Mouse (Mus musculus): ENCODE results near the gene Endod1. TPM values are rescaled to one million over a fixed set of nuclear protein-coding genes. Genes with fewer than 3 reads are reported as not detected.

The Endod1 gene
- polyA plus RNA-seq, 1 experiment from 2014 or later, result 18.5 TPM

- Histone ChIP-seq H3K36me3 (ENCODE audit: control insufficient read depth, insufficient read depth, low read length) (no peaks in the 10 kb centered on the region), H3K27me3 (ENCODE audit: control insufficient read depth, insufficient read depth, low read depth, low read length) (no peaks in the 10 kb centered on the region), H3K9ac (ENCODE audit: low read length) (no peak overlapping the region), H3K4me3 (ENCODE audit: low read length) (no peak overlapping the region), H3K27ac (ENCODE audit: low read length) (no peak overlapping the region), H3K4me1 (replicated peaks; ENCODE audit: control insufficient read depth, insufficient read depth, low read length) (peaks cover 6% of the 10 kb centered on the region; the same call in 1 of the 2 replicates), H3K4me2 (ENCODE audit: low read depth, low read length) (no peak overlapping the region), H3K9me3 (ENCODE audit: control insufficient read depth, low read length) (no peaks in the 10 kb centered on the region)
- no peak for ATAC-seq (ENCODE audit: low read depth)
- WGBS, result 71% methylated on average over 8 of the region's 8 CpGs
Observed at GRCm38 (mm10) chr9:14385665-14386064, 4.4 kb upstream of the Endod1 start.

- no peak overlapping the region for H3K4me3 ChIP-seq (ENCODE audit: low read length)
- H3K4me1 ChIP-seq (replicated peaks; ENCODE audit: control insufficient read depth, insufficient read depth, low read length), result peaks cover 11% of the 10 kb centered on the region
- no peaks in the 10 kb centered on the region for H3K9me3 ChIP-seq (ENCODE audit: control insufficient read depth, low read length)
- H3K27me3 ChIP-seq (ENCODE audit: control insufficient read depth, insufficient read depth, low read depth, low read length), result no peaks in the 10 kb centered on the region
- no peak overlapping the region for H3K9ac ChIP-seq (ENCODE audit: low read length)
- 84% methylated on average over 4 of the region's 4 CpGs for WGBS
- H3K36me3 ChIP-seq (ENCODE audit: control insufficient read depth, insufficient read depth, low read length), result no peaks in the 10 kb centered on the region
- no peak overlapping the region for H3K27ac ChIP-seq (ENCODE audit: low read length)
- no peak for ATAC-seq (ENCODE audit: low read depth)
- H3K4me2 ChIP-seq (ENCODE audit: low read depth, low read length), result no peak overlapping the region
Observed at GRCm38 (mm10) chr9:14383186-14383920, 2.0 kb upstream of the Endod1 start.

GRCm38 (mm10) chr9:14382256-14382791, 1.0 kb upstream of the Endod1 start:
- Histone ChIP-seq H3K36me3 (ENCODE audit: control insufficient read depth, insufficient read depth, low read length) (no peaks in the 10 kb centered on the region), H3K9me3 (ENCODE audit: control insufficient read depth, low read length) (no peaks in the 10 kb centered on the region), H3K9ac (ENCODE audit: low read length) (no peak overlapping the region), H3K4me1 (replicated peaks; ENCODE audit: control insufficient read depth, insufficient read depth, low read length) (peaks cover 14% of the 10 kb centered on the region), H3K4me3 (ENCODE audit: low read length) (no peak overlapping the region), H3K4me2 (ENCODE audit: low read depth, low read length) (no peak overlapping the region; the same call in 1 of the 2 replicates), H3K27ac (ENCODE audit: low read length) (no peak overlapping the region), H3K27me3 (ENCODE audit: control insufficient read depth, insufficient read depth, low read depth, low read length) (no peaks in the 10 kb centered on the region)
- no peak for ATAC-seq (ENCODE audit: low read depth)
- 60% methylated on average over 5 of the region's 5 CpGs for WGBS

DNA sequence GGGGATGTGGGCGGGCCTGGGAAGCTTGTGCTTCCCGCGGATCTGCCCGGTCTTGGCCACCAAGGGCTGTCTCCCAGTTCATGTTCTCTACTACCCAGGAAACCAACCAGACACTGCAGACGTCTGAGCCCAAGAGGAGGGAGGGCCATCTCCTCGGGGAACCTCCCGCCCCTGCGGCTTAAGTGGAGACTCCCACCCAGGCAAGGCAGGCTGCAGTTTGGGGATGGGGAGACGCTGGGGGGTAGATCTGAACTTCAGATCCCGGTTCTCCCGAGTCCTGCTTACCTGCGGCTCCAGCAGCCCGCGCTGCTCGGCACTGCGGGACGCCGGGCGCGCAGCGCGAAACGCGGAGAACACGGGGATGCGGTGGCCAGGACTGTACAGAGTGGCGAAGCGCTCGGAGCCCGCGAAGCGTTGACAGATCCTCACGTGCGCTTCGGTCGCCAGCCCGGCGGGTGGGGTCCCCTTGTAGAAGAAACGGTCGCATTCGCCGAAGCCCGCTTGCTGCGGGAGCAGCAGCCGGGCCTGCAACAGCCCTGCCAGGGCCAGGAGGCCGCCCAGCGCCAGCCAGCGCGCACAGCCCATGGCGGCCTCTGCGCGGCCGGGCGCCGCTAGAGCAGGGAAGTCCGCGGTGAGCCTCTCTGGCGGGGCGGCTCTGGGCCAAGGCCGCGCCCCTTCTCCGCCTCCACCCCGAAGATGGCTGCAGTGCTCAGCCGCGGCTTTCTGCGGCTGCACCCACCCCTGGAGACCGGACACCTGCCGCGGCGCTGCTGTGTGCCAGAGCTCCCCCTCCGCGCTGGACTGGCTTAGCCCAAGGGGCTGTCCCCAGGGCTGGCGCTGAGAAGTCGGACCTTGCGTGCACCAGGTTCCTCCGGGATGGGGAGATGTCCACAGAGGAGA, 671 bp downstream of the Endod1 start:
- peak overlapping the region; percentile 66 for H3K4me3 ChIP-seq (ENCODE audit: low read length)
- no peaks in the 10 kb centered on the region for H3K27me3 ChIP-seq (ENCODE audit: control insufficient read depth, insufficient read depth, low read depth, low read length)
- WGBS, result under 1% methylated on average over 73 of the region's 76 CpGs
- no peaks in the 10 kb centered on the region for H3K9me3 ChIP-seq (ENCODE audit: control insufficient read depth, low read length)
- peak; percentile 96 for ATAC-seq (ENCODE audit: low read depth)
- H3K4me1 ChIP-seq (replicated peaks; ENCODE audit: control insufficient read depth, insufficient read depth, low read length), result peaks cover 14% of the 10 kb centered on the region
- no peaks in the 10 kb centered on the region for H3K36me3 ChIP-seq (ENCODE audit: control insufficient read depth, insufficient read depth, low read length)
- H3K27ac ChIP-seq (ENCODE audit: low read length), result peak overlapping the region; percentile 78
- peak overlapping the region; percentile 96 for H3K4me2 ChIP-seq (ENCODE audit: low read depth, low read length)
- peak overlapping the region; percentile 80 for H3K9ac ChIP-seq (ENCODE audit: low read length)

- H3K4me2 ChIP-seq (ENCODE audit: low read depth, low read length), result peak overlapping the region; percentile 96
- no peak for ATAC-seq (ENCODE audit: low read depth)
- peak overlapping the region; percentile 78 for H3K27ac ChIP-seq (ENCODE audit: low read length)
Observed at GRCm38 (mm10) chr9:14379769-14380385, 1.4 kb downstream of the Endod1 start.

GRCm38 (mm10) chr9:14378151-14378550, 3.2 kb downstream of the Endod1 start:
- no peaks in the 10 kb centered on the region for H3K27me3 ChIP-seq (ENCODE audit: control insufficient read depth, insufficient read depth, low read depth, low read length)
- H3K4me1 ChIP-seq (replicated peaks; ENCODE audit: control insufficient read depth, insufficient read depth, low read length), result peaks cover 14% of the 10 kb centered on the region
- no peak overlapping the region for H3K27ac ChIP-seq (ENCODE audit: low read length)
- no peaks in the 10 kb centered on the region for H3K36me3 ChIP-seq (ENCODE audit: control insufficient read depth, insufficient read depth, low read length)
- H3K4me2 ChIP-seq (ENCODE audit: low read depth, low read length), result no peak overlapping the region
- 85% methylated on average over 2 of the region's 2 CpGs for WGBS
- no peaks in the 10 kb centered on the region for H3K9me3 ChIP-seq (ENCODE audit: control insufficient read depth, low read length)
- no peak for ATAC-seq (ENCODE audit: low read depth)
- no peak overlapping the region for H3K9ac ChIP-seq (ENCODE audit: low read length)
- no peak overlapping the region for H3K4me3 ChIP-seq (ENCODE audit: low read length)

More at GRCm38 (mm10) chr9:14379769-14380385, 1.4 kb downstream of the Endod1 start:
- Histone ChIP-seq H3K9me3 (ENCODE audit: control insufficient read depth, low read length) (no peaks in the 10 kb centered on the region), H3K9ac (ENCODE audit: low read length) (peak overlapping the region; percentile 80), H3K4me3 (ENCODE audit: low read length) (peak overlapping the region; percentile 66), H3K27me3 (ENCODE audit: control insufficient read depth, insufficient read depth, low read depth, low read length) (no peaks in the 10 kb centered on the region), H3K4me1 (replicated peaks; ENCODE audit: control insufficient read depth, insufficient read depth, low read length) (peaks cover 14% of the 10 kb centered on the region), H3K36me3 (ENCODE audit: control insufficient read depth, insufficient read depth, low read length) (no peaks in the 10 kb centered on the region)
- WGBS, result 16% methylated on average over 8 of the region's 8 CpGs

GRCm38 (mm10) chr9:14376149-14376548, 5.2 kb downstream of the Endod1 start:
- H3K4me3 ChIP-seq (ENCODE audit: low read length), result no peak overlapping the region
- no peak overlapping the region for H3K9ac ChIP-seq (ENCODE audit: low read length)
- H3K4me1 ChIP-seq (replicated peaks; ENCODE audit: control insufficient read depth, insufficient read depth, low read length), result peaks cover 8% of the 10 kb centered on the region; the same call in 1 of the 2 replicates
- WGBS, result 86% methylated on average over 4 of the region's 4 CpGs
- H3K4me2 ChIP-seq (ENCODE audit: low read depth, low read length), result no peak overlapping the region
- ATAC-seq (ENCODE audit: low read depth), result no peak
- H3K36me3 ChIP-seq (ENCODE audit: control insufficient read depth, insufficient read depth, low read length), result no peaks in the 10 kb centered on the region
- no peaks in the 10 kb centered on the region for H3K27me3 ChIP-seq (ENCODE audit: control insufficient read depth, insufficient read depth, low read depth, low read length)
- no peaks in the 10 kb centered on the region for H3K9me3 ChIP-seq (ENCODE audit: control insufficient read depth, low read length)
- no peak overlapping the region for H3K27ac ChIP-seq (ENCODE audit: low read length)

DNA sequence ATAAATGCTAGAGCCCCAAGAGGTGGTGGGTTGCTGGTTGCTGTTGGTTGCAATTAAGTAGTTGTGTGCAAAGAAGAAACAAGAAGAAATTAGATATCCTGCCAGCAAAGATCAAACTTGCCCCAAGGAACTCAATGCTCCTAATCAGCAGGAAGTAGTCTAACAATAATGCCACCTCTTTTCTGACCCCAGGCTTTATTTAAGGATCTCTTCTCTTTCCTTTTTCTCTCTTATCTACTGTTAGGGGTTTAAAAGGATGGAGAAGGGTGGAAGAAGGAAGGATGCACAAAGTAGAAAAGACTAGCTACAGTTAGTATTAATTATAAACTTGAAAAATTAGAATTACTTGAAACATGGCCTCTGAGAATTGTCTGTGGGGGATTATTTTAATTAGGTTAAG, 8.9 kb downstream of the Endod1 start:
- Histone ChIP-seq H3K9me3 (ENCODE audit: control insufficient read depth, low read length) (no peaks in the 10 kb centered on the region), H3K27ac (ENCODE audit: low read length) (no peak overlapping the region), H3K9ac (ENCODE audit: low read length) (no peak overlapping the region), H3K4me2 (ENCODE audit: low read depth, low read length) (no peak overlapping the region), H3K4me1 (replicated peaks; ENCODE audit: control insufficient read depth, insufficient read depth, low read length) (no peaks in the 10 kb centered on the region), H3K27me3 (ENCODE audit: control insufficient read depth, insufficient read depth, low read depth, low read length) (no peaks in the 10 kb centered on the region), H3K36me3 (ENCODE audit: control insufficient read depth, insufficient read depth, low read length) (no peaks in the 10 kb centered on the region), H3K4me3 (ENCODE audit: low read length) (no peak overlapping the region)
- ATAC-seq (ENCODE audit: low read depth), result no peak

GRCm38 (mm10) chr9:14369271-14369670, 12.0 kb downstream of the Endod1 start:
- Histone ChIP-seq H3K27ac (ENCODE audit: low read length) (no peak overlapping the region), H3K36me3 (ENCODE audit: control insufficient read depth, insufficient read depth, low read length) (no peaks in the 10 kb centered on the region), H3K4me1 (replicated peaks; ENCODE audit: control insufficient read depth, insufficient read depth, low read length) (no peaks in the 10 kb centered on the region), H3K27me3 (ENCODE audit: control insufficient read depth, insufficient read depth, low read depth, low read length) (no peaks in the 10 kb centered on the region), H3K9ac (ENCODE audit: low read length) (no peak overlapping the region), H3K4me2 (ENCODE audit: low read depth, low read length) (no peak overlapping the region), H3K9me3 (ENCODE audit: control insufficient read depth, low read length) (no peaks in the 10 kb centered on the region), H3K4me3 (ENCODE audit: low read length) (no peak overlapping the region)
- ATAC-seq (ENCODE audit: low read depth), result no peak

All from lung, embryonic 16.5 days (tissue).